Mouse (Mus musculus) thymus, adult 2 months (tissue): ENCODE measurements around the gene Opn4. TPM values are rescaled to one million over a fixed set of nuclear protein-coding genes. Genes with fewer than 3 reads are reported as not detected.

Experiments
- DNase-seq: peaks from one replicate; pipeline ENCODE4 v3.0.0; 2021
- H3K27ac ChIP-seq: fragments of 200-500 bp; 2 replicates; pipeline ENCODE4 v1.5.1; 2012; ENCODE audit warnings: low read length, control low read depth; ENCODE audit not compliant: control insufficient read depth, insufficient read depth
- H3K27me3 ChIP-seq: fragments of 200-500 bp; 2 replicates; pipeline ENCODE4 v1.6.1; 2012; ENCODE audit warnings: mild to moderate bottlenecking, low read length, moderate library complexity, mixed read lengths; ENCODE audit not compliant: control insufficient read depth, insufficient read depth
- H3K36me3 ChIP-seq: fragments of 200-500 bp; 2 replicates; pipeline ENCODE4 v1.6.1; 2012; ENCODE audit warnings: mild to moderate bottlenecking, low read length, moderate library complexity; ENCODE audit not compliant: control insufficient read depth, insufficient read depth
- H3K4me1 ChIP-seq: fragments of 200-500 bp; replicated peaks from 2 replicates; pipeline ENCODE4 v1.6.1; 2012; ENCODE audit warnings: low read length; ENCODE audit not compliant: control insufficient read depth, insufficient read depth
- H3K4me3 ChIP-seq: fragments of 200-500 bp; 2 replicates; pipeline ENCODE4 v1.5.1; 2012; ENCODE audit warnings: mild to moderate bottlenecking, low read length, control low read depth, moderate library complexity; ENCODE audit not compliant: control insufficient read depth, insufficient read depth
- CTCF ChIP-seq: fragments of 200-500 bp; IDR thresholded peaks from 2 replicates; pipeline ENCODE4 v1.5.1; 2012; ENCODE audit warnings: mild to moderate bottlenecking, control low read depth, low read length, moderate library complexity, borderline replicate concordance; ENCODE audit not compliant: control insufficient read depth, poor library complexity, insufficient read depth; ENCODE audit errors: extremely low read depth
- POLR2A ChIP-seq: fragments of 200-500 bp; IDR thresholded peaks from 2 replicates; pipeline ENCODE4 v1.6.1; 2012; ENCODE audit warnings: mild to moderate bottlenecking, low read length, control low read depth, moderate library complexity; ENCODE audit not compliant: control insufficient read depth, poor library complexity, insufficient read depth; ENCODE audit errors: extremely low read depth
- WGBS: fragments of 180-500 bp; shearing (Covaris S2); methylation state at CpG from one replicate; pipeline ENCODE4 v1.1.7; 2018; 5-methylcytosine and 5-hydroxymethylcytosine counted together
- polyA plus RNA-seq: library from polyadenylated mRNA; depleted of rRNA; stranded (reverse); fragments of >200 nt; gene quantifications from 2 replicates; pipeline ENCODE4 v1.2.3, GENCODE M21; 2012

Gene Opn4
- polyA plus RNA-seq, 1 experiment = 1.1 TPM

- TF ChIP-seq POLR2A (no peak), CTCF (no peak)
- no peak overlapping the region for H3K27ac ChIP-seq
- H3K4me3 ChIP-seq = no peak overlapping the region
- no peaks in the 10 kb centered on the region for H3K36me3 ChIP-seq
- no peaks in the 10 kb centered on the region for H3K27me3 ChIP-seq
- no peak for DNase-seq
- no peaks in the 10 kb centered on the region for H3K4me1 ChIP-seq
- WGBS = 74% methylated on average over 5 of the region's 5 CpGs
These were observed 11.9 kb downstream of the Opn4 start for GRCm38 (mm10) chr14:34588005-34588404.

- WGBS = 93% methylated on average over 3 of the region's 3 CpGs
- no peak overlapping the region for H3K27ac ChIP-seq
These were observed 13.1 kb downstream of the Opn4 start for GRCm38 (mm10) chr14:34586871-34587270.

GRCm38 (mm10) chr14:34585358-34586105 lies 14.4 kb downstream of the Opn4 start:
- Histone ChIP-seq H3K4me3 (no peak overlapping the region), H3K27me3 (no peaks in the 10 kb centered on the region), H3K4me1 (no peaks in the 10 kb centered on the region), H3K36me3 (no peaks in the 10 kb centered on the region), H3K27ac (no peak overlapping the region)
- TF ChIP-seq CTCF = no peak
- TF ChIP-seq POLR2A = no peak
- 94% methylated on average over 9 of the region's 9 CpGs for WGBS
- DNase-seq = no peak

More at GRCm38 (mm10) chr14:34586871-34587270, 13.1 kb downstream of the Opn4 start:
- TF ChIP-seq CTCF = no peak
- TF ChIP-seq POLR2A = no peak
- Histone ChIP-seq H3K4me3 (no peak overlapping the region), H3K4me1 (no peaks in the 10 kb centered on the region), H3K27me3 (no peaks in the 10 kb centered on the region), H3K36me3 (no peaks in the 10 kb centered on the region)
- DNase-seq = no peak

DNA sequence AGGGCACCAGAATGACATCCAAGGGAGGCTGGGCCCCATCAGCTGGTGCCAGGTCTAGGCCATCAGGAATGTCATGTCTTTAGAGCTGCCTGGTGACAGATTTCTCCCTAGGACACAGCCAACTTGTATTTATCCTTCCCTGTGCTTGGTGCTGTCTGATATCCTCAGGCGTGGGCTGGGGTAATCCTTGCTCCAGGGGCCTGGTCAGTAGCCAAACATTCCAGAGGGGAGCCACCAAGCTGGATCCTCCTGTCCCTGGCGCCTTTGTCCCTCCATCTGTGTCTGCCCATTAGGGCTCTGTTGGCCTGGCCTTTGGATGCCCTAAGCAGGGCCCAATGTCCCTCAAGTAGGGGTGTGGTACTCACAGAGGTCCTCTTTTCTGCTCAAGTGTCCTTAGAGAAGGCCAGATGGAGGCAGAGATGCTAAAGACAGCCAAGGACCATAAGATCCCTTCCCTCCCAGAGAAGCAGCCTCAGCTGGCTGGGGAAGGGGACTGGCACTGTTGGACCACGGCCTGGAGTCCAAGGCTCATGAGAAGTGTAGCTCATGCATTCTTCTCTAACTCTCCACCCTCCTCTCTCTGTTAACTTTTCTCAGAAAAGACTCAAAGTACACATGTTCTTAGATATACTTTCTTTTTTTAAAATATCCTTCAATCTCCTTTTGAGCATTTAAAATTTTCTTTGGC lies 17.1 kb downstream of the Opn4 start:
- H3K4me3 ChIP-seq = no peak overlapping the region

GRCm38 (mm10) chr14:34576858-34577257 lies 23.1 kb downstream of the Opn4 start:
- Histone ChIP-seq H3K27me3 (no peaks in the 10 kb centered on the region), H3K4me3 (no peak overlapping the region), H3K4me1 (no peaks in the 10 kb centered on the region), H3K27ac (no peak overlapping the region), H3K36me3 (no peaks in the 10 kb centered on the region)
- 93% methylated on average over 4 of the region's 4 CpGs for WGBS
- DNase-seq = no peak
- TF ChIP-seq POLR2A (no peak), CTCF (no peak)

More for the DNA sequence above, 17.1 kb downstream of the Opn4 start:
- WGBS = 88% methylated on average over 3 of the region's 3 CpGs
- H3K4me1 ChIP-seq = no peaks in the 10 kb centered on the region
- no peaks in the 10 kb centered on the region for H3K36me3 ChIP-seq
- TF ChIP-seq POLR2A (no peak), CTCF (no peak)
- H3K27me3 ChIP-seq = no peaks in the 10 kb centered on the region
- DNase-seq = no peak
- no peak overlapping the region for H3K27ac ChIP-seq

- no peaks in the 10 kb centered on the region for H3K27me3 ChIP-seq
- H3K4me3 ChIP-seq = no peak overlapping the region
- TF ChIP-seq CTCF = no peak
- TF ChIP-seq POLR2A = no peak
- no peak for DNase-seq
- no peaks in the 10 kb centered on the region for H3K4me1 ChIP-seq
- 85% methylated on average over 2 of the region's 2 CpGs for WGBS
- H3K36me3 ChIP-seq = no peaks in the 10 kb centered on the region
- no peak overlapping the region for H3K27ac ChIP-seq
These were observed 25.9 kb downstream of the Opn4 start for GRCm38 (mm10) chr14:34574068-34574467.

GRCm38 (mm10) chr14:34573348-34573913 lies 26.5 kb downstream of the Opn4 start:
- DNase-seq = no peak
- no peak overlapping the region for H3K4me3 ChIP-seq
- no peak overlapping the region for H3K27ac ChIP-seq
- no peak for TF ChIP-seq CTCF
- TF ChIP-seq POLR2A = no peak
- H3K36me3 ChIP-seq = no peaks in the 10 kb centered on the region
- 80% methylated on average over 9 of the region's 9 CpGs for WGBS
- no peaks in the 10 kb centered on the region for H3K4me1 ChIP-seq
- H3K27me3 ChIP-seq = no peaks in the 10 kb centered on the region
